Mouse (Mus musculus) megakaryocyte, embryonic 14.5 days (primary cell): ENCODE measurements at regions not wholly inside any gene's neighbourhood (a gene's known extent, or its start where the extent isn't known, plus 50 kb on each side); places are given as distances from the start of the nearest gene placed in this dataset.

ENCODE experiments used
- FLI1 ChIP-seq: IDR thresholded peaks from 2 replicates; pipeline ENCODE4 v1.6.1; 2012; ENCODE audit warnings: low read length, inconsistent platforms, mixed read lengths
- GATA1 ChIP-seq: IDR thresholded peaks from 3 replicates; pipeline ENCODE4 v1.6.1; 2012; ENCODE audit warnings: mixed read lengths, low read length, inconsistent platforms, borderline replicate concordance

GRCm38 (mm10) chr8:79449453-79449852 is 50.1 kb upstream of the Smad1 start:
- TF ChIP-seq GATA1, result no peak
- no peak for TF ChIP-seq FLI1
